In genomic region chr1:120171819-120172521, GRCm38 (mm10) we compare ENCODE assay signal across 10 mouse cellular contexts. TPM values are rescaled to one million over a fixed set of nuclear protein-coding genes. Genes with fewer than 3 reads are reported as not detected.
DNase-seq lines count a peak whose midpoint lies in the region; ATAC-seq lines count a peak whose summit lies in the region.
"Had no signal": no experiment of that assay in that cellular context is flagged by ENCODE, and none has a peak within 500 bp of the region (broad histone marks: within the 10 kb centered on the region; RNA-seq: fewer than 3 reads in every experiment).

No protein-coding gene starts in this region.

- WGBS in hindbrain, embryonic 13.5 days = 60% methylated on average over 5 of the region's 5 CpGs
- 41% methylated on average over 5 of the region's 5 CpGs for WGBS in lung, embryonic 15.5 days

- no peaks in the 10 kb centered on the region for H3K9me3 ChIP-seq in hindbrain, embryonic 13.5 days
- H3K9me3 ChIP-seq in lung, embryonic 15.5 days = no peaks in the 10 kb centered on the region
- H3K9me3 ChIP-seq: heart, embryonic 15.5 days had no signal

- ATAC-seq in hindbrain, embryonic 13.5 days (ENCODE audit: low FRiP score) = peak; percentile 77
- ATAC-seq in lung, embryonic 15.5 days (ENCODE audit: borderline replicate concordance, extremely low read depth, low FRiP score, low TSS enrichment) = 0 out of 2 replicates have a peak, but pooled peaks have one; percentile 36

- H3K4me2 ChIP-seq in hindbrain, embryonic 13.5 days = no peak overlapping the region
- no peak overlapping the region for H3K4me2 ChIP-seq in lung, embryonic 15.5 days
- H3K4me2 ChIP-seq: heart, embryonic 15.5 days had no signal

- peak; percentile 15 to 42 for DNase-seq in heart, adult 18-20 months
- DNase-seq in heart, adult 11 months = no peak
- DNase-seq in 416B (ENCODE audit: low read depth) (peak; percentile 56), adipocyte (ENCODE audit: low spot score) (peak; percentile 52)
- peak; percentile 82 for DNase-seq in splenic B cell, adult 2 months (ENCODE audit: low read depth, low spot score)
- no peak for DNase-seq in gastrocnemius, postnatal 25 days

- no peaks in the 10 kb centered on the region for H3K36me3 ChIP-seq in hindbrain, embryonic 13.5 days
- no peaks in the 10 kb centered on the region for H3K36me3 ChIP-seq in lung, embryonic 15.5 days
- no peaks in the 10 kb centered on the region for H3K36me3 ChIP-seq in splenic B cell, adult 2 months (ENCODE audit: control insufficient read depth, insufficient read depth, low read length, poor library complexity, severe bottlenecking)
- H3K36me3 ChIP-seq: heart, embryonic 15.5 days had no signal

- no peak overlapping the region for H3K9ac ChIP-seq in hindbrain, embryonic 13.5 days
- H3K9ac ChIP-seq in lung, embryonic 15.5 days = no peak overlapping the region
- H3K9ac ChIP-seq: heart, embryonic 15.5 days had no signal

- H3K4me3 ChIP-seq in hindbrain, embryonic 13.5 days = no peak overlapping the region
- H3K4me3 ChIP-seq in lung, embryonic 15.5 days = no peak overlapping the region
- H3K4me3 ChIP-seq: heart, embryonic 15.5 days; myocyte had no signal

- no peaks in the 10 kb centered on the region for H3K27me3 ChIP-seq in hindbrain, embryonic 13.5 days
- no peaks in the 10 kb centered on the region for H3K27me3 ChIP-seq in lung, embryonic 15.5 days
- H3K27me3 ChIP-seq in splenic B cell, adult 2 months (ENCODE audit: control insufficient read depth, insufficient read depth, low read length, poor library complexity, severe bottlenecking) = no peaks in the 10 kb centered on the region
- H3K27me3 ChIP-seq: heart, embryonic 15.5 days had no signal

- no peak overlapping the region for H3K27ac ChIP-seq in hindbrain, embryonic 13.5 days
- H3K27ac ChIP-seq in lung, embryonic 15.5 days = no peak overlapping the region
- H3K27ac ChIP-seq: heart, embryonic 15.5 days had no signal

- peaks cover 11% of the 10 kb centered on the region; the same call in 1 of the 2 replicates for H3K4me1 ChIP-seq in hindbrain, embryonic 13.5 days (replicated peaks)
- H3K4me1 ChIP-seq in lung, embryonic 15.5 days = peaks cover 9% of the 10 kb centered on the region

RNA-seq across cellular contexts. Expression of gene 3110009E18Rik, which starts 51.0 kb away (rescaled TPM):
- 1 to 10 TPM; 6.2 to 6.4 TPM for total RNA-seq in heart, adult 18-20 months (2021)
- polyA plus RNA-seq in hindbrain, embryonic 13.5 days (2015; fragmentation: Nextera tagmentation; extraction: Ambion mirVana) = 20.1 and 21.6 TPM in 2 replicates
- polyA plus RNA-seq in lung, embryonic 15.5 days (2015; fragmentation: Nextera tagmentation; extraction: Ambion mirVana) = 14.4 and 14.7 TPM in 2 replicates
- total RNA-seq in gastrocnemius, postnatal 25 days (2021) = 1 to 10 TPM; 4.9 to 5.4 TPM

RNA-seq across cellular contexts. Expression of gene Dbi, which starts 51.1 kb away (rescaled TPM):
- 100 to 1,000 TPM; 307 to 318 TPM for total RNA-seq in heart, adult 18-20 months (2021)
- 1,104 and 1,361 TPM in 2 replicates for polyA plus RNA-seq in hindbrain, embryonic 13.5 days (2015; fragmentation: Nextera tagmentation; extraction: Ambion mirVana)
- polyA plus RNA-seq in lung, embryonic 15.5 days (2015; fragmentation: Nextera tagmentation; extraction: Ambion mirVana) = 442 and 452 TPM in 2 replicates
- total RNA-seq in gastrocnemius, postnatal 25 days (2021) = 100 to 1,000 TPM; 177 to 210 TPM

Comparison
In these comparisons a context has a peak if more than half of its experiments do, and no peak if none do; other contexts are left out.
1. DNase-seq: peak in heart, adult 18-20 months (2 of 2), 416B (single experiment), adipocyte (single experiment) and splenic B cell, adult 2 months (single experiment); none in heart, adult 11 months (single experiment) and gastrocnemius, postnatal 25 days (single experiment).